Mouse (Mus musculus) embryonic facial prominence, embryonic 11.5 days (tissue): ENCODE data around the gene Creb3l1. TPM values are rescaled to one million over a fixed set of nuclear protein-coding genes. Genes with fewer than 3 reads are reported as not detected.

ENCODE experiments used
- ATAC-seq: fragments of 200-750 bp; cut with Nextera tagmentation; replicated peaks from 2 replicates; pipeline ENCODE4 v1.8.0; 2017; ENCODE audit warnings: low read depth; ENCODE audit not compliant: insufficient number of reproducible peaks, low FRiP score, low TSS enrichment
- DNase-seq: peaks from one replicate; pipeline ENCODE4 v3.0.0-alpha.2; 2015; ENCODE audit warnings: low spot score
- H3K27ac ChIP-seq: fragments of 300-500 bp; sonication (generic); replicated peaks from 2 replicates; pipeline ENCODE4 v1.5.1; 2014; ENCODE audit warnings: mild to moderate bottlenecking, low read depth, low read length, control low read depth
- H3K27me3 ChIP-seq: fragments of 300-500 bp; sonication (generic); 2 replicates; pipeline ENCODE4 v1.6.1; 2014; ENCODE audit warnings: mild to moderate bottlenecking, low read length, moderate library complexity, mixed read lengths; ENCODE audit not compliant: control insufficient read depth, insufficient read depth
- H3K36me3 ChIP-seq: fragments of 300-500 bp; sonication (generic); replicated peaks from 2 replicates; pipeline ENCODE4 v1.6.1; 2014; ENCODE audit warnings: low read depth, mild to moderate bottlenecking, low read length, moderate library complexity, mixed read lengths; ENCODE audit not compliant: control insufficient read depth, insufficient read depth
- H3K4me1 ChIP-seq: fragments of 300-500 bp; sonication (generic); 2 replicates; pipeline ENCODE4 v1.6.1; 2014; ENCODE audit warnings: low read length, mixed read lengths; ENCODE audit not compliant: control insufficient read depth, insufficient read depth
- H3K4me2 ChIP-seq: fragments of 300-500 bp; sonication (generic); 2 replicates; pipeline ENCODE4 v1.6.1; 2014; ENCODE audit warnings: low read depth, mild to moderate bottlenecking, control low read depth, low read length, moderate library complexity
- H3K4me3 ChIP-seq: fragments of 300-500 bp; sonication (generic); 2 replicates; pipeline ENCODE4 v1.5.1; 2014; ENCODE audit warnings: low read depth, low read length, control low read depth
- H3K9ac ChIP-seq: fragments of 300-500 bp; sonication (generic); replicated peaks from 2 replicates; pipeline ENCODE4 v1.6.1; 2014; ENCODE audit warnings: mild to moderate bottlenecking, control low read depth, low read length
- H3K9me3 ChIP-seq: fragments of 300-500 bp; sonication (generic); replicated peaks from 2 replicates; pipeline ENCODE4 v1.6.1; 2016; ENCODE audit warnings: mild to moderate bottlenecking, low read length, inconsistent platforms, mixed read lengths; ENCODE audit not compliant: control insufficient read depth
- WGBS: fragments of 180-500 bp; shearing (Covaris S2); extraction: QIAGEN DNeasy Blood & Tissue Kit; methylation state at CpG from one replicate; pipeline ENCODE4 v1.1.7; 2014; 5-methylcytosine and 5-hydroxymethylcytosine counted together
- polyA plus RNA-seq: library from polyadenylated mRNA; unstranded; fragments of >200 nt; fragmentation: Nextera tagmentation; extraction: Ambion mirVana; gene quantifications from 2 replicates; pipeline ENCODE4 v1.2.1, GENCODE M21; 2014

Creb3l1 gene
- polyA plus RNA-seq, 1 experiment from 2014 or later = 1.5 TPM

DNA sequence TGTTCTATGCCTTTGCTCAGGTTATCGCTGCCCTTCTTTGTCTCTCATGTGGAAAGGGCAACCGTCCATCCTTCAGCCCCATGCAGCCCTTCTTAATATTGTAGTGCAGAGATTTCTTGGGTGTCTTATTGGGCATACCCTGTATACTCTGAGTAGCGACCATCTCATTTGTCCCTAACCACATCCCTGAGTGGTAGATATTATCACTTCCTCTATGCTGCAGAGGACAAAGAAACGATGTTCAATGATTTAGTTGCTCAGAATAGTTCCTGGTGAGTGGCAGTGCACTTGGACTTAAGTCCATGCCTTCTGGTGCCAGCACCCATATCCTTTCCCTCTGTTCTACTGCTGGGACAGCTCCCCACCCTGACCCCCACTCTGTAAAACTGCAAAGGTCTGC is 46.3 kb downstream of the Creb3l1 start:
- no peak overlapping the region for H3K4me2 ChIP-seq
- ATAC-seq = no peak
- no peaks in the 10 kb centered on the region for H3K36me3 ChIP-seq
- H3K9me3 ChIP-seq = no peaks in the 10 kb centered on the region
- H3K27me3 ChIP-seq = peaks cover 36% of the 10 kb centered on the region
- no peak overlapping the region for H3K9ac ChIP-seq
- no peak overlapping the region for H3K27ac ChIP-seq
- WGBS = 80% methylated on average over 4 of the region's 4 CpGs
- H3K4me1 ChIP-seq = peaks cover 4% of the 10 kb centered on the region
- DNase-seq = no peak
- H3K4me3 ChIP-seq = no peak overlapping the region

DNA sequence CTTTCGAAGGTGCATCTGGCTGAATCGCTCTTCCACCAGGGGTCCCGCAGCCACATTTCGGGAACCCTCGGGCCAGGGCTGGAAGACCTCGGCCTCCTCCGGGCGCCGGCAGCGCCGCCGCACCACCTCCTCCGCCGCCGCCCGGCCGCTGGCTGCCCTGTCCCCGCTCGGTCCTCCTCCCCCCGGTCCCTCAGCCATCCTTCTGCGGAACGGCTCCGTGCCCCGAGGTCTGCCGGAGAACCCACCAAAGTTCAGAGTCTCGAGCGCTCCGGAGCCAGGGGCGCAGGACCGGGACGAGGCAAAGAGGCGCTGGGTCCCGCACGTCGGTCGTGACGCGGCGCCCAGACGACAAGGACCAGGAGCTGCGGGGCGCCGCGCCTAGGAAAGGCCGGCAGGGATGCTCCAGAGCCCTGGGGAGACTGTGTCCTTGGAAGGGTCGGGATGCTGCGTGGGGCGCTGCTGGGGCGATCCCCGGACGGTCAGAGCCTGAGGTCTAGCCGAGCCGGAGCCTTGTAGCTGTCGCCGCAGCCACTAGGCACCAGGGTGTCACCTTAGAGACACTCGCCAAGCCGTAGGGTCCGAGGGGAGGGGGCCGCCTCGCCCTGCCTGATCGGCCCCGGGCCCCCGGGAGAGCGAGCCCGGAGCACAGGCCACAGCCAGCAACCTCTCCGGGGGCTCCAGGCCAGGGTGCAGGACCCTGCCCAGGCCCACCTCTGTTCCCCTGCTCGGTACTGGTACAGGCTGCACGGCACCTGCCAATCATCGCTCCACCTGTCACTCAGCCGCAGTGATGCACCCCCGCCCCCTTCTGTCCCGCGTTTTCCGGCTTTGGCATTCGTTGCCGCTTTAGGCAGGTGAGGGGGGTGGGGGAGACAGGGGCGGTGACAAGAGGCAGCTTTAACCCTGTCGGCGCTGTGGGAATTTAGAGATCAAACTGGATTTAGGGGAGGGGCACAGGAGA is 48.4 kb downstream of the Creb3l1 start, which contains the start of gene Dgkz:
Gene Dgkz (minus strand): TSS at position 284 of the 961 bp plus-strand sequence.
- H3K9ac ChIP-seq = peak within 1 kb of the TSS; percentile 37
- no peak within 1 kb of the TSS for H3K27ac ChIP-seq
- H3K4me3 ChIP-seq = peak within 1 kb of the TSS; percentile 18
- DNase-seq (no peak), ATAC-seq (peak; percentile 40; the same call in 1 of the 2 replicates)
- no peaks in the 10 kb centered on the region for H3K36me3 ChIP-seq
- under 1% methylated on average over 79 of the region's 79 CpGs for WGBS
- H3K4me1 ChIP-seq = peaks cover 8% of the 10 kb centered on the region
- peaks cover 38% of the 10 kb centered on the region for H3K27me3 ChIP-seq
- peak within 1 kb of the TSS; percentile 69 for H3K4me2 ChIP-seq
- H3K9me3 ChIP-seq = no peaks in the 10 kb centered on the region

DNA sequence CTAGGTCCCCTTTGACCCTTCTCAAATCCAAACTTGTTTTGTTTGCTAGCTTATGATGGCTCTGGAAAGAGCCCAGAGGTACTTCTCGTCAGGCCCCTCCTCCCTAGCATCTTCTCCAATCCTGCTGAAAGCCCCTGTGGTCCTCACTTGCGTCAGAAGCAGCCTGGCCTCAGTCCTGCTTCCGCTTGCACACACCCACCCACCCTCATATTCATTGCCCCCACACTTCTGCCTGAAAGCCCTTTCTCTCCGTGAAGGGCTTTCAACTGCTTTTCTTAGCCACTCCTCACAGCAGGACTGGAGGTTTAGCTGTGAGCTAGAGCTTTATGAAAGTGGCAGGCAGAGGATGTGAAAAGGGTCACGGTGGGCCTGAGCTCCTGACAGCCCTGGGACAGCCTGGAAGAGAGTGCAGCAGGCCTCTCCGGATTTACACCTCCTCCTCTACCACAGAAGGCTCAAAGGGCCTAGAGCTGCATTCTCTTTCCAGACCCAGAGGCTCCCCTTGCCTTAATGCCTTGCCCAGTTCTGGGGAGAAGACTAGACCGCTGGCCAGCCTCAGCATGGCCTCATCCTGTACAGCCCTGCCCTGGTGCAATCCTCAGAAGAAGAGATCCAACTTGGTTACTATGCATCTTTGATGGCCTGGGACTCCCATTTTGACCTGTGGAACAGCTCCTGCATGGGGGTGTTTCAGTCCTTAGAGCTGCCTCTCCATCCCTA is 50.7 kb downstream of the Creb3l1 start:
- Histone ChIP-seq H3K9me3 (no peaks in the 10 kb centered on the region), H3K27me3 (peaks cover 38% of the 10 kb centered on the region), H3K27ac (no peak overlapping the region), H3K4me3 (no peak overlapping the region), H3K9ac (no peak overlapping the region), H3K36me3 (no peaks in the 10 kb centered on the region), H3K4me2 (no peak overlapping the region), H3K4me1 (peaks cover 8% of the 10 kb centered on the region)
- ATAC-seq (no peak), DNase-seq (no peak)
- 26% methylated on average over 7 of the region's 7 CpGs for WGBS

DNA sequence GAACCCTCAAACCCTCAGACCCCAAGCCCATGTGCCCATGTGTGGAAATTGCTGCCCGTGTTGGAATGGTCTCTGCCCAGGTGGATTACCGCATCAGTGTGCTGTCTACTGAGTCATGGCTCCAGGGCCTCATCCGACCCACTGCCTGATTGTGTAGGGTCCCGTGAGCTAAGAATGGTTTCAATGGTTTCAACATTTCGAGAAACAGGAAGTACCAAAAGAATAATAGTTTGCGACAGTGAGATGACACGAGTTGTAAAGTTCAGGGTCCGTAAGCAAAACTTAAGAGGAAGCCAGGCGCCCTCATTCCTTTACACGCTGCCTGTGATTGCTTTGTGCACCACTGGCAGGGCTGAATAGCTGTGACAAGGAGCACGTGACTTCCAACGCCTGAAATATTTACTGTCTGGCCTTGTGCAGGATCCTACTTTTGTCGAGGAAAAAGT is 52.2 kb downstream of the Creb3l1 start:
- Histone ChIP-seq H3K36me3 (no peaks in the 10 kb centered on the region), H3K4me3 (no peak overlapping the region), H3K27ac (no peak overlapping the region), H3K4me2 (no peak overlapping the region), H3K9ac (no peak overlapping the region), H3K9me3 (no peaks in the 10 kb centered on the region), H3K27me3 (peaks cover 38% of the 10 kb centered on the region), H3K4me1 (peaks cover 8% of the 10 kb centered on the region)
- 38% methylated on average over 13 of the region's 13 CpGs for WGBS
- no peak for DNase-seq
- ATAC-seq = no peak

DNA sequence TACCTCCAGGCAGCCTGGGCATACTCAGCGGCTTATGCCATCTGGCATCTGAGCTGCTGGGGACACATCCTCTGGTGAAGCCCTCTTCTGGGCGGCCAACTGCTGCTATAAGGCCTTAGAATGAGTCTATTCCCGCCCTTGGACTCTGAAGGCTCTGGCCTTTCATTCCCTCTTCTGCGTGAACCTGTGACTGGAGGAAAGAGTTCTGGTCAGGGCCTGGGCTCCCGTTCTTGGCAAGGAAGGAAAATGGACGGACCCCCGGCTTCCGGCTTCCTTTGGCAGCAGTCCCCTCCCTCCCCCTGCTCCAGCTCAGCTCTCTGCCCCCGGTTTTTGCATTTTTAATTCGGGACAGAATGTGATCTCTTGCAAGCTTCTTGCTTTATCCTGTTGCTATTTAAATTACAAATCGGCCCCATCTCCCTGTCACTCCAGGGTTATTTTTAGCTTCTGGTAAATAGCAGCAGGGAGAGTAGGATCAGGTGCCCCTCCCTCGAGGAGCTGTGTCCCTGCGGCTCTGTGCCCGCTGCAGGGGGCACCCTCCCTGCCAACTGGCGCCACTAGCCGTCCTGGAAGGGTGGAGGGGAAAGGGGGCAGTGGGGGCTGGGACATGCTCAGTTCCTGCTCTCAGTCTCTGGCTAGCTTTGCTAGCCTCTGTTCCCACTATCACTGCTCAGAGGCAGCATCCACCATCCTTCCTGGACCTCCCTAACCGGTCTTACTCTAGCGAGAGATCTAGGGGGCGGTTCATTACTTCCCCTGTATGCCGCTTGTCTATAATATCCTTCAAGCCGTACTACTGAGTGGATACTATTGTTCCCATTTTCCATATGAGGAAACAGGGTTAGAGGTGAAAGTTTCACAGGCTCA is 52.8 kb downstream of the Creb3l1 start:
- DNase-seq (no peak), ATAC-seq (no peak)
- H3K9me3 ChIP-seq = no peaks in the 10 kb centered on the region
- H3K36me3 ChIP-seq = no peaks in the 10 kb centered on the region
- H3K4me2 ChIP-seq = no peak overlapping the region
- H3K9ac ChIP-seq = no peak overlapping the region
- no peak overlapping the region for H3K4me3 ChIP-seq
- peaks cover 8% of the 10 kb centered on the region for H3K4me1 ChIP-seq
- 17% methylated on average over 21 of the region's 21 CpGs for WGBS
- H3K27ac ChIP-seq = no peak overlapping the region
- peaks cover 33% of the 10 kb centered on the region for H3K27me3 ChIP-seq

DNA sequence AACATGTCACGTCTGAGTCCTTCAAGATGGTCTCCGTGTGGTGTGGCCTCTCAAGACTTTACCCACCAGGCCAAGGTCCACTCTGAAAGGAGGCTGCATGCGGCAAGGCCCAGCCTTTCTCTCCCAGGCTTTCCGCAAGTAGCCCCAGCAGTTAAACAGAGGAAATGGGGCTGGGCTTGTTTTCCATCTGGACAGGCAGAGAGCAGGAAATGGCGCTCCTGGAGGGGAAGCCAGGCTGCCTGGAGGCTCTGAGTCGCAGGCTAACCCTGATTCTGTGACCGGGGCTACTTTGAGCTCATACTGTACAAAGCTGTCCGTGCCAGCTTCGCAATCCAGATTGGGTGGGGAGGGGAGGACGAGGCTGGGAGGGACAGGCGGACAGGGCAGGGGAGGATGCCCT is 56.3 kb downstream of the Creb3l1 start:
- H3K4me3 ChIP-seq = no peak overlapping the region
- WGBS = 52% methylated on average over 11 of the region's 11 CpGs
- H3K36me3 ChIP-seq = no peaks in the 10 kb centered on the region
- ATAC-seq (no peak), DNase-seq (no peak)
- no peak overlapping the region for H3K4me2 ChIP-seq
- peaks cover 7% of the 10 kb centered on the region for H3K4me1 ChIP-seq
- H3K27me3 ChIP-seq = peaks cover 3% of the 10 kb centered on the region; the same call in 1 of the 2 replicates
- no peak overlapping the region for H3K27ac ChIP-seq
- H3K9me3 ChIP-seq = no peaks in the 10 kb centered on the region
- peak overlapping the region; percentile 1; the same call in 1 of the 2 replicates for H3K9ac ChIP-seq

DNA sequence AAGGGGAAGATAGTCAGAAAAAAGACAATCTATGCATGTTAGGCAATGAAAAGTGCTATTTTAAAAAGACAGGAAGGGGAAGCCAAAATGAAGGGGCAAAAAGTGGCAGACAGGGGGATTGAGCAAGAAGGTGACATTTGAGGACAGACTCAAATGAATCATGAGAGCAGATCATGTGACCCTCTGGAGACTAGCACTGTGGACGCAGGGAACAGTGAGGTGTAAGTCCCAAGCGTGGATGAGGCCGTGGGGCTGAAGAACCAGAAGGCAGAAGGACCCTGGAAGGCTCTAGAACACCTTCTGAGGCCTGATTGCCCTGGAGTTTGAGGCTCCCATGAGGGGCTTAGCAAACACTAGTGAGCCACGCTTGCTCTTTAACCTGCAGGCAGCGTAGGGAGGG is 57.9 kb downstream of the Creb3l1 start:
- H3K27me3 ChIP-seq = no peaks in the 10 kb centered on the region
- WGBS = 89% methylated on average over 5 of the region's 5 CpGs

More for the DNA sequence above, 57.9 kb downstream of the Creb3l1 start:
- Histone ChIP-seq H3K4me2 (no peak overlapping the region), H3K4me1 (peaks cover 7% of the 10 kb centered on the region), H3K27ac (no peak overlapping the region), H3K9ac (no peak overlapping the region), H3K9me3 (no peaks in the 10 kb centered on the region), H3K4me3 (no peak overlapping the region), H3K36me3 (no peaks in the 10 kb centered on the region)
- ATAC-seq (no peak), DNase-seq (no peak)
